Mouse (Mus musculus): ENCODE data around the gene Slc4a1.

- no peak for TF ChIP-seq EP300 (IDR thresholded peaks at IDR 0.05; ENCODE audit: insufficient read depth, low read depth, low read length)
- TF ChIP-seq CTCF (IDR thresholded peaks at IDR 0.05; ENCODE audit: low read depth, low read length) = no peak
- no peak for TF ChIP-seq POLR2A (IDR thresholded peaks at IDR 0.05; ENCODE audit: insufficient read depth, low read length)
Measured at GRCm38 (mm10) chr11:102411061-102411460, 45.1 kb upstream of the Slc4a1 start.

Data from ES-Bruce4 (cell line).